Mouse (Mus musculus): Measurements from ENCODE around the gene Dlx3. TPM values are rescaled to one million over a fixed set of nuclear protein-coding genes. Genes with fewer than 3 reads are reported as not detected.
A peak's percentile ranks its signal among the peaks of the same experiment; 100 is the strongest.

The Dlx3 gene
- polyA plus RNA-seq, 1 experiment from 2014 or later = 0.28 TPM

DNA sequence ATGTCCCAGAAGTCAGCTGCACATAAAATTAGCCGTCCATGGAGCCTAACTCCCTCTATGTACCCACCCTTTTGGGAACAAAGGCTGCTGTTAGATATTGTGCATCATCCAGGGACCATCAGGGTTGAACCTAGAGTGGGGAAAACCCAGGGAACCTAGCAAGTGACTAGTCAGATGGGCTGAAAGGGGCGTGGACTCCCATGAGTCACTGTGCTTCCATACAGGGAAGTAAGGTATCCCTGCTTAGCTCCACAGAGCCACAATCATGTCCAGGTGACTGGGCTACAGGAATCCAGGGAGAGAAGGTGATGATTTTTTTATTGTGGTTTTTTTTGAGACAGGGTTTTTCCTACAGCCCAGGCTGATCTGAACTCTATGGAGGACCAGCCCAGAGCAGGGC, 10.9 kb upstream of the Dlx3 start:
- H3K27ac ChIP-seq (replicated peaks) = no peak overlapping the region
- H3K36me3 ChIP-seq = no peaks in the 10 kb centered on the region
- H3K4me2 ChIP-seq = no peak overlapping the region
- H3K4me1 ChIP-seq (replicated peaks) = peaks cover 9% of the 10 kb centered on the region
- no peaks in the 10 kb centered on the region for H3K9me3 ChIP-seq
- H3K4me3 ChIP-seq = no peak overlapping the region
- no peak for ATAC-seq (ENCODE audit: low read depth)
- H3K27me3 ChIP-seq = peaks cover 15% of the 10 kb centered on the region; the same call in 1 of the 2 replicates
- 88% methylated on average over 2 of the region's 2 CpGs for WGBS
- no peak overlapping the region for H3K9ac ChIP-seq

DNA sequence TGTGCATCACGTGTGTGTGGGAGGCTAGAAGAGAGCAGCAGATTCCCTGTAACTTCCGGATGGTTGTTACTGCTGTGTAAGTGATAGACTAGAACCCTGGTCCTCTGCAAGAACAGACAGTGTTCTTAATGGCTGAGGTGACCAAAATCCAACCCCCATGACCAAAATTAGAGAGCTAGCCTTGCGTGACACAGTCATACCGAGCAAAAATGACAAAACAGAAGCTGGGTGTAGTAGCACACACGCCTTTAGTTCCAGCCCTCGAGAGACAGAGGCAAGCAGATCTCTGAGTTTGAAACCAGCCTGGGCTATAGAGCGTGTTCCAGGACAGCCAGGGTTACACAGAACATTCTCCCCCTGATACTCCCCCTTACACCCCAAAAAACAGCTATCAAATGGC, 9.8 kb upstream of the Dlx3 start:
- H3K9me3 ChIP-seq = no peaks in the 10 kb centered on the region
- H3K4me2 ChIP-seq = no peak overlapping the region
- WGBS = 85% methylated on average over 7 of the region's 7 CpGs
- H3K27me3 ChIP-seq = peaks cover 9% of the 10 kb centered on the region; the same call in 1 of the 2 replicates
- H3K4me1 ChIP-seq (replicated peaks) = peaks cover 8% of the 10 kb centered on the region
- H3K9ac ChIP-seq = no peak overlapping the region
- no peak overlapping the region for H3K4me3 ChIP-seq
- ATAC-seq (ENCODE audit: low read depth) = no peak
- H3K27ac ChIP-seq (replicated peaks) = no peak overlapping the region
- no peaks in the 10 kb centered on the region for H3K36me3 ChIP-seq

DNA sequence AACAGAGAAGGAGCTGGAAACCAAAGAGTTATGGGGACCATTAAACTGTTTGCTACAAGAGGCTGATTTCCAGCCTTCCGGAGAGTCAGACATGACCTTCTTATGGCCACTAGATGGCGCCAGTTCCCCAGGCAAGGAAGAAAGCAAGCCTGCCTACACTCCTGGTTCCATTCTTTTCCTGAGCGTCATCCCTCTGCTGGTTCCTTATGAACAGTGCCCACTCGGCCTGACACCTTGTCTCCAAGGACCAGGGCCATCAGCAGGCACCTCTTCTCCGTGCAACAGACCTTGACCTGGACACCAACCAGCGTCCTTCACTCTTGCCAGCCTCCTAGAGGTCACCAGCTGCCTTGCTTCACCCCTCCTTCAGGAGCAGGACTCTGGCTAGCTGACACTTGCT, 2.9 kb upstream of the Dlx3 start:
- WGBS = 1% methylated on average over 6 of the region's 6 CpGs

DNA sequence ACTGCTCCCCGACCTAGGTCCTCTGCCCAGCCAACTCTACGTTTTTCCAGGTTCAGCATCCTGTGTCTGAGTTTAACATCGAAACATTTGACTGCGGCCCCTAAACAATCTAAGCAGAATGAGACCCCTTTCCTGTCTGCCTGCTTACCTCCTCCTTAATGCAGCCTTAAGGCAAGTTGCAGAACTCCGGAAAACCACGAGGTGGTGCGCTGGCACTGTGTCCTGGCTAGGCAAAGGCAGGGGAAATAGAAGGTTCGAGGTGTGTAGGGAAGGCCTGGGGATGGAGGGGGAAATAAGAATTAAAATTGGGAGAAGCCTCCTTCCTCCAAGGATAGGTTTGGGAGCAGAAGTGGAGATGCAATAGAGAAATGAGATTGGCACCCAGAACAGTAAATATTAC, 1.4 kb upstream of the Dlx3 start:
- 4% methylated on average over 8 of the region's 8 CpGs for WGBS
- Histone ChIP-seq H3K27me3 (peaks cover 64% of the 10 kb centered on the region), H3K4me1 (replicated peaks) (peaks cover 28% of the 10 kb centered on the region), H3K4me3 (no peak overlapping the region), H3K4me2 (no peak overlapping the region), H3K36me3 (no peaks in the 10 kb centered on the region), H3K9ac (no peak overlapping the region), H3K27ac (replicated peaks) (no peak overlapping the region), H3K9me3 (no peaks in the 10 kb centered on the region)
- ATAC-seq (ENCODE audit: low read depth) = no peak

More for the DNA sequence above, 2.9 kb upstream of the Dlx3 start:
- H3K27ac ChIP-seq (replicated peaks) = no peak overlapping the region
- H3K4me1 ChIP-seq (replicated peaks) = peaks cover 28% of the 10 kb centered on the region
- no peak overlapping the region for H3K4me3 ChIP-seq
- no peaks in the 10 kb centered on the region for H3K9me3 ChIP-seq
- H3K9ac ChIP-seq = no peak overlapping the region
- no peak overlapping the region for H3K4me2 ChIP-seq
- peak; percentile 64; the same call in 1 of the 2 replicates for ATAC-seq (ENCODE audit: low read depth)
- H3K27me3 ChIP-seq = peaks cover 49% of the 10 kb centered on the region
- H3K36me3 ChIP-seq = no peaks in the 10 kb centered on the region

DNA sequence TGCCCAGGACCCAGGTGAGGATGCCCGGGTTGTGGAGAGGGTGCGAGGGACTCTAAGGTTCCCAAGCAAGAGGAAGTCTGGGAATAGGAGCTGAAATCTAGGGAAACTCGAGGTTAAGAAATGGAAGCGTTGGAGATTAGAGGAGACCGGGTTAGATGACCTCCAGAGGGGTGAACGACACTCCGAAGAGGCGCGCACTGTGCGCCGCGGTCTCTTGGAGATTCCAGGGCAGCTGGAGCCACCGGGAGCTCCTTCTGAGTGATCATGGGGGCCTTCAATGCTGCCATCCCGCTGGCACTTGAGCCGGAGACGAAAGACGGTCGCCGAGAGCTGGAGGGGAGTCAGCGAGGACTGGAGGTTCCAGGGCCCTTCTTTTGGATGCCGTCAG, 708 bp downstream of the Dlx3 start:
- peaks cover 28% of the 10 kb centered on the region for H3K4me1 ChIP-seq (replicated peaks)
- H3K9ac ChIP-seq = peak overlapping the region; percentile 53
- H3K4me2 ChIP-seq = peak overlapping the region; percentile 73
- no peak overlapping the region for H3K27ac ChIP-seq (replicated peaks)
- H3K4me3 ChIP-seq = peak overlapping the region; percentile 40
- ATAC-seq (ENCODE audit: low read depth) = no peak
- WGBS = under 1% methylated on average over 21 of the region's 21 CpGs
- H3K27me3 ChIP-seq = peaks cover 85% of the 10 kb centered on the region
- H3K9me3 ChIP-seq = no peaks in the 10 kb centered on the region
- no peaks in the 10 kb centered on the region for H3K36me3 ChIP-seq

DNA sequence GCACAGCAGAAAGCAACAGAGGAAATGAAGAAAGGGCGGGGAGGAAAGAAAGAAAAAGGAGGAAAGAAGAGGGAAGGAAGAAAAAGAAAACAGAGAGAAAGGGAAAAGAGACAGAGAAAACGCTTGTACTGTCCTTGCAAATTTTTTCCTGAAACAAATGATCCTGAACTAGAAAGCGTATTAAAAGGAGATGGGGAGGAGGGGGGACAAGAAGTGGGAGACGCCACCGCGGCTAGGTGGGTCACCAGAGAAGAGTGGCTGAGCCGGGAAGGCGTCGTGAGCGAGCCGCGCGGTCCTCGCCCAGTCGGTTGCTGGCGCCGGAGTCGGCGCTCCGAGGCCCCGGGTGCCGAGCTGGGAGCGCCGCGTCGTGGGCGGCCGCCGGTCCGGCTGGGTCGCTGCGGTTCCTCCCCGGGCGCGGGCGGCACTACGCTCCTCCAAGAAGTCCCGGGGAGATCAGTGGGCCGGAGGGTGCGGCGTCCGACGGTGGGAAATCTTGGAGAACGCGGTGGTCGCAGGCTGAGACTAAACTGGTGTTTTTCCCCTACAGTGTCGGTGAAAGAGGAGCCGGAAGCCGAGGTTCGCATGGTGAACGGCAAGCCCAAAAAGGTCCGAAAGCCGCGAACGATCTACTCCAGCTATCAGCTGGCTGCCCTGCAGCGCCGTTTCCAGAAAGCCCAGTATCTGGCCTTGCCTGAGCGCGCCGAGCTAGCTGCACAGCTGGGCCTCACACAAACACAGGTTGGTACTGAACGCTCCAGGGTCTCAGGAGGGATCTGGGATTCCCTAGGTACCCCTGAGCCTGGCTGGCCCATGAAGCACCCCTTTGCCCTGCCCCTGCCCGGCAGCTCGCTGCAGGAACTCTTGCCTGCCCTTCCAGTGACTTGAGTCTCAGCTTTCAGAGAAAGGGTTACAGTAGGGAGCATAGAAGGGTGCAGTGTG, 1.5 kb downstream of the Dlx3 start:
- H3K4me1 ChIP-seq (replicated peaks) = peaks cover 32% of the 10 kb centered on the region
- H3K4me2 ChIP-seq = peak overlapping the region; percentile 73
- no peaks in the 10 kb centered on the region for H3K36me3 ChIP-seq
- WGBS = under 1% methylated on average over 63 of the region's 63 CpGs
- H3K9me3 ChIP-seq = no peaks in the 10 kb centered on the region
- H3K9ac ChIP-seq = peak overlapping the region; percentile 47
- H3K27me3 ChIP-seq = peaks cover 93% of the 10 kb centered on the region
- H3K4me3 ChIP-seq = peak overlapping the region; percentile 40
- H3K27ac ChIP-seq (replicated peaks) = no peak overlapping the region
- no peak for ATAC-seq (ENCODE audit: low read depth)

DNA sequence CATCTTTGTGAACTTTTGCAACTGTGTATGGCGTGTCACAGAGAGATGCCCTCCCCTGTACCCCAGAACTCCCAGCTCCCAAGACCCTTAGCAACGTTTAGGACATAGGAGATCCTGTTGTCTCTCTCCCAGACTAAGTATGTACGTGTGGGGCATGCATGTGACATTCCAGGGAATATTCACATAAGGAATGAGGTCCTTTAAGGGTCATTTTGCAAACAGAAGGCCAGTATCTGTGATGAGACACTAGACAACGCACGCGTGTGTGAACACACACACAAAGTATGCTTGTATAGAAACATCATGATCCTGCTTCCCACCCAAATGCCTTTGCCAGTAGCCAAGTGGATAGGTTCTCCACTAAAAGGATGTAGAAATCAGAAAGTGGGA, 2.2 kb downstream of the Dlx3 start:
- no peaks in the 10 kb centered on the region for H3K36me3 ChIP-seq
- no peak overlapping the region for H3K4me2 ChIP-seq
- ATAC-seq (ENCODE audit: low read depth) = no peak
- H3K4me1 ChIP-seq (replicated peaks) = peaks cover 38% of the 10 kb centered on the region
- H3K27ac ChIP-seq (replicated peaks) = no peak overlapping the region
- no peaks in the 10 kb centered on the region for H3K9me3 ChIP-seq
- no peak overlapping the region; the same call in 1 of the 2 replicates for H3K4me3 ChIP-seq
- H3K27me3 ChIP-seq = peaks cover 98% of the 10 kb centered on the region
- WGBS = 28% methylated on average over 6 of the region's 6 CpGs
- H3K9ac ChIP-seq = no peak overlapping the region

DNA sequence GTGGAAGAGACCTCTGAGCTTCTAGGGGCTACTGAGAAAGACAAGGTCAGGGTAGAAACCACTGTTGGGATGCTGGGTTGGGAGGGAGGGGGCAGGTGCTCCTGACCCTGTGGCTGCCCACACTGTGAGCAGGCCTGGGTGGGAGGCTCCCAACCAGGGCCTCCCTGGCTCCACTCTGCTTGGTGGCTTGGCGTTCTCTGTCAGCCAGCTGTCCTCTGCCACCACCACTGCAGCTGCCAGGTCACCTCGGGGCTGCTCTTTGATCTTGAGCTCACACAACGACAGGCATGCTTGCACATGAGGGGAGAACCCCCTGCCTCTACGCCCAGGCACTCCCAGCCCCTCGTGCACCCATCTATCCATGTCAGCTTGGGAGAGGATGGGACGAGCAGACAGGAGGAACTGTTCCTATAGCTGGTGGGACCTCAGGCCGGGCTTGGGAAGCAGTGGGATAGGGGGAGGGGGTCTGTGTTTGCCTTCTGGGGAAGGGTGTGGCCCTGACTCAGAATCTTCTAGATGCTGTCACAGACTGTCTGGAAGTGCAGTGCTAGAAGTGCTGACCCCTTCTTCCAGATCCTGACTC, 5.5 kb downstream of the Dlx3 start:
- Histone ChIP-seq H3K4me3 (no peak overlapping the region), H3K4me2 (no peak overlapping the region), H3K4me1 (replicated peaks) (peaks cover 25% of the 10 kb centered on the region), H3K36me3 (no peaks in the 10 kb centered on the region), H3K27ac (replicated peaks) (no peak overlapping the region), H3K27me3 (peaks cover 94% of the 10 kb centered on the region), H3K9ac (no peak overlapping the region), H3K9me3 (no peaks in the 10 kb centered on the region)
- ATAC-seq (ENCODE audit: low read depth) = no peak
- WGBS = 28% methylated on average over 7 of the region's 7 CpGs

DNA sequence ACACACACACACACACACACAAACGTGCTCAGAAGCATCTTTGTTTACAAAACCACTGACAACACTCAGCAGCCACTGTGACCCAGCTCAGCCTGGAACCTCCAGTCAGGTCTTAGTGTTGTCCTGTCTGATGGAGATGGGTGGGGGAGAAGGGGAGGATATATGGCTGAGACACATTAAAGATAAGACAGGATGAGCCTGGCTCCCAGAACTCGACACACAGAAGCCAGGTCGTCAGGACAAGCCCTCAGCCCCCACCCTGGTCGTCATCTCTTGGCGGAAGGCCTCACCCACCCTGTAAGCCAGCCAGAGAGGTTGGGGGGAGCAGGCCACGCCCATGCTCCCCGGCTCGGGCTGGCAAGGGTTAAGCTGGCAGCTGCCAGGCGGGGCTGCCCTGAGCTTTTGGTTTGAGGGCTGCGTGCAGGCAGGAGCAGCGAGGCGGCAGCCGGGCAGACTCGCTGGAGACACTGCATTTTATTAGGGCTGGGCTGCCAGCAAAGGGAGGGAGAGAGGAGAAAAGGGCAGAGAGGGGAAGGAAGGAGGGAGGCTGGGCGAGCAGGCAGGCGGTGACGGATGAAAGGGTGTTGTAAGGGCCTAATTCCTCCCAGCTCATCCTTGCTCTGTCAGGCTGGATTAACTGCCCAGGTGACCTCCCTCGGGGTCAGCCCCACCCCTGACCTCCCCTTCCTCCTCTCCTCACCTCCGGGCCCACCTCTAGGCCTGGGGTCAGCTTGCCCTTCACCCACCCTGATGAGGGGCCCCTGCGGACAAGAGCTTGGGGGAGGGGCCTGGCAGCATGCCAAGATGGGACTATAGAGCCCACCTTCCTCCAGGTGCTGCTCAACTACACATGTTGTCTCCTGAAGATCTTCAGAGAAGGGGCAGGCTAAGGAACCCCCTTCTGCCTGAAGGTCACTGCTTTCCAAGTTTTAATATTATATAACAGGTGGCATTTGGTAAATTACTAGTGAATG, 6.6 kb downstream of the Dlx3 start:
- no peak overlapping the region for H3K27ac ChIP-seq (replicated peaks)

DNA sequence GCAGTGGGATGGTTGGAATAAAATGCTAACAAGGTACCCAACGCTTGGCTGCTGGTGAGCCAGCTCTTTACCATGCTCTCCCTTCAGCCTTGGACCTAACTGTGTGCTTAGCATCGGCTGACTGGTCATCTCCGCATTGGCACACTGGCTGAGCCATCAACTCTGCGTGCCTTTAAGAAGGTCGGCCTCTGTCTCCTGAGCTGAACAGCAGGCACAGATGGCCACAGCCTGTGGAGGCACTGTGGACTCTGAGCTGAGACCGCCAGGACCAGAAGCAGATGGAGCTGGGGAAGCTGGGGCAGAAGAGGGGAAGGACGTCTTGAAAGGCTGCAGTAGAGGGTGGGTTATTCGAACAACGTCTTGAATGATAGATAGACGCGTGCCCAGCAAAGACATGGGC, 8.4 kb downstream of the Dlx3 start:
- Histone ChIP-seq H3K4me1 (replicated peaks) (peaks cover 10% of the 10 kb centered on the region), H3K4me2 (no peak overlapping the region), H3K36me3 (no peaks in the 10 kb centered on the region), H3K27me3 (peaks cover 70% of the 10 kb centered on the region), H3K9ac (no peak overlapping the region), H3K4me3 (no peak overlapping the region), H3K9me3 (no peaks in the 10 kb centered on the region), H3K27ac (replicated peaks) (no peak overlapping the region)
- no peak for ATAC-seq (ENCODE audit: low read depth)
- WGBS = 57% methylated on average over 11 of the region's 11 CpGs

More for the DNA sequence above, 6.6 kb downstream of the Dlx3 start:
- H3K9ac ChIP-seq = peak overlapping the region; percentile 31
- H3K9me3 ChIP-seq = no peaks in the 10 kb centered on the region
- H3K4me2 ChIP-seq = peak overlapping the region; percentile 43
- H3K36me3 ChIP-seq = no peaks in the 10 kb centered on the region
- peak; percentile 62 for ATAC-seq (ENCODE audit: low read depth)
- H3K4me1 ChIP-seq (replicated peaks) = peaks cover 14% of the 10 kb centered on the region
- whole genome bisulfite sequencing = 1% methylated on average over 20 of the region's 20 CpGs
- H3K4me3 ChIP-seq = peak overlapping the region; percentile 15
- peaks cover 88% of the 10 kb centered on the region for H3K27me3 ChIP-seq

DNA sequence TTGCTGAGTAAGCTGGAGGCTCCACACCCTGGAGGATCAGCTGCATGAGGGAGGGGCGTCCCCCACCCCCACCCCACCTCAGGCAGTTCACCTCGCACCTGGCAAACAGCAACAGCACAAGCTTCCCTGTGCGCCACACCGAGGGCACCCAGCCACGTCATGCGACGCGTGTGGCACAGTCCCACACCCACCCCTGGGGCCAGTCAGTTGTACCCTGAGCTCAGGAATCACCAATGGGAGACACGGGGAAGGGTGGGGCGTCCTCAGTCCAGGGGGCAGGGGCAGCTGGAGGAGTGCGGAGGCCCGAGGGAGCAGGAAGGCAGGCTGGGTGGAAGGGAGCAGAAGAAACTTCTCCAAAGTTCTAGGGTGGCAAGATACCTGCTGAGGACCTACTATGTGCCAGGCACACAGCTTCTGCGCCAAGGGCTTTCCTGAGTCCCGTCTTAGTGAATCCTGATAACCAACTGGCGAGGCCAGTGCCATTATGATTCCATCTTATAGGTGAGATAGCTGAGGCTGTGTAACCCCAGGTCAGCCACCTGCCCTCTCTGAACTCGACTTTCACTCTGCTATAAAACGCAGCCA, 10.8 kb downstream of the Dlx3 start:
- no peak overlapping the region for H3K9ac ChIP-seq
- WGBS = 72% methylated on average over 17 of the region's 17 CpGs
- no peaks in the 10 kb centered on the region for H3K36me3 ChIP-seq
- ATAC-seq (ENCODE audit: low read depth) = no peak
- peaks cover 10% of the 10 kb centered on the region for H3K4me1 ChIP-seq (replicated peaks)
- no peak overlapping the region for H3K27ac ChIP-seq (replicated peaks)
- peaks cover 47% of the 10 kb centered on the region for H3K27me3 ChIP-seq
- H3K9me3 ChIP-seq = no peaks in the 10 kb centered on the region
- no peak overlapping the region for H3K4me3 ChIP-seq
- no peak overlapping the region for H3K4me2 ChIP-seq

All from neural tube, embryonic 13.5 days (tissue).